ENCODE assay signal across 8 mouse cellular contexts in the genomic region with DNA sequence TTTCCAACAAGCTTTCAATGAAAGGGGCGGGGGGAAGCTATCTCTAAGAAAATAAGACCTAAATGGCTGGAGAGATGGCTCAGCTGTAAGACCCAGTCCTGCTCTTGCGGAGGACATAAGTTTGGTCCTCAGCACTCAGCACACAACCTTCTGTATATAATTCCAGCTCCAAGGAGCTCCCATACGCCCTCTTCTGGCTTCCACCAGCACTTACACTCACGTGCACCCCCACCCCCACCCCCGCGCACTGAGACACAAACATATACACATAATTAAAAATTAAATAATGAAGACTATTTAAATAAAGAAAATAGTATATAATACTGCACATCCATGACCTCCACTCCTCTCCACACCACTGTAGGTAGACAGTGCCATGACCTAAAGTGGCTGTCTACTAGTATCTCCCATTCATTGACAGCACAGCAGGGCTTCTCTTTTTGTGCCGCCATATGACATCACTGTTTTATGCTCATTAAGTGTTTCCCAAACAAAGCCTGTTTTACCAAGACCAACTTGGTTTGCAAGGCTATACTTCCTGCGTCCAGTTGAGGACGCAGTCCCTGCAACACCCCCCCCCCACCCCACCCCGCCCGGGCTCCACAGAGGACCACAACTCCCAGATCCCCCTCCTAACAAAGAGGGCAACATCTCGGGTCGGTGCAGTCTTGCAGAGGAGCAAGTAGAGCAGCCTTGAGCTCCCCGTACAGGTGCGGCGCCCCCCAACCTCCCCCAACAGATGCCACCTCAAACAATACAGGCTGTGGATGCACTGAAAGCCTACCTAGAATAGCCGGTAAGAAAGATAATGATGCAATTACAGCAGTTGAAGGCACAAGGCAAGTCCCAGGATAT. TPM values are rescaled to one million over a fixed set of nuclear protein-coding genes. Genes with fewer than 3 reads are reported as not detected.
DNase-seq lines count a peak whose midpoint lies in the region; ATAC-seq lines count a peak whose summit lies in the region.

No protein-coding gene starts in this region.

- no peak for DNase-seq in heart, adult 9 months (ENCODE audit: low spot score in 2 of 2)
- peak; percentile 66 for DNase-seq in MN1 (ENCODE audit: low spot score)
- DNase-seq in midbrain, embryonic 11.5 days (ENCODE audit: low spot score, missing footprints) = no peak
- no peak for DNase-seq in right cerebral cortex, adult 18-20 months
- no peak for DNase-seq in urinary bladder, adult 2 months (ENCODE audit: low spot score)
- no peak for DNase-seq in testis, postnatal 14 days (ENCODE audit: low spot score)

- H3K4me2 ChIP-seq in heart, embryonic 13.5 days = peak overlapping the region; percentile 90
- H3K4me2 ChIP-seq in hindbrain, embryonic 12.5 days (replicated peaks) = peak overlapping the region; percentile 71
- peak overlapping the region; percentile 81 for H3K4me2 ChIP-seq in midbrain, embryonic 11.5 days

- H3K27me3 ChIP-seq in heart, embryonic 13.5 days (replicated peaks) = no peaks in the 10 kb centered on the region
- no peaks in the 10 kb centered on the region for H3K27me3 ChIP-seq in hindbrain, embryonic 12.5 days
- H3K27me3 ChIP-seq in midbrain, embryonic 11.5 days (ENCODE audit: control insufficient read depth, insufficient read depth, low read length) = no peaks in the 10 kb centered on the region

- H3K27ac ChIP-seq in heart, embryonic 13.5 days (replicated peaks) = peak overlapping the region; percentile 65
- H3K27ac ChIP-seq in hindbrain, embryonic 12.5 days = peak overlapping the region; percentile 88
- peak overlapping the region; percentile 60 for H3K27ac ChIP-seq in midbrain, embryonic 11.5 days (ENCODE audit: low read depth, low read length)

- H3K4me1 ChIP-seq in heart, embryonic 13.5 days = peaks cover 9% of the 10 kb centered on the region; the same call in 1 of the 2 replicates
- H3K4me1 ChIP-seq in hindbrain, embryonic 12.5 days = peaks cover 13% of the 10 kb centered on the region
- no peaks in the 10 kb centered on the region for H3K4me1 ChIP-seq in midbrain, embryonic 11.5 days (ENCODE audit: control insufficient read depth, insufficient read depth, low read length)

- 25% methylated on average over 17 of the region's 17 CpGs for WGBS in heart, embryonic 13.5 days
- 28% methylated on average over 17 of the region's 17 CpGs for WGBS in hindbrain, embryonic 12.5 days
- WGBS in midbrain, embryonic 11.5 days = 27% methylated on average over 17 of the region's 17 CpGs

- ATAC-seq in heart, embryonic 13.5 days (ENCODE audit: extremely low read depth, insufficient number of reproducible peaks, low FRiP score, low TSS enrichment) = no peak
- peak; percentile 89 for ATAC-seq in hindbrain, embryonic 12.5 days (ENCODE audit: low FRiP score)
- peak; percentile 84 for ATAC-seq in midbrain, embryonic 11.5 days (ENCODE audit: low FRiP score)

- peak overlapping the region; percentile 67 for H3K4me3 ChIP-seq in heart, embryonic 13.5 days
- H3K4me3 ChIP-seq in hindbrain, embryonic 12.5 days = peak overlapping the region; percentile 60
- peak overlapping the region; percentile 55 for H3K4me3 ChIP-seq in midbrain, embryonic 11.5 days (ENCODE audit: low read depth, low read length)

- no peaks in the 10 kb centered on the region for H3K9me3 ChIP-seq in heart, embryonic 13.5 days
- no peaks in the 10 kb centered on the region for H3K9me3 ChIP-seq in hindbrain, embryonic 12.5 days (replicated peaks)
- H3K9me3 ChIP-seq in midbrain, embryonic 11.5 days (ENCODE audit: control insufficient read depth, low read length) = no peaks in the 10 kb centered on the region

- peaks cover 7% of the 10 kb centered on the region for H3K36me3 ChIP-seq in heart, embryonic 13.5 days
- H3K36me3 ChIP-seq in hindbrain, embryonic 12.5 days = peaks cover 4% of the 10 kb centered on the region; the same call in 1 of the 2 replicates
- no peaks in the 10 kb centered on the region for H3K36me3 ChIP-seq in midbrain, embryonic 11.5 days (ENCODE audit: control insufficient read depth, insufficient read depth, low read length)

- peak overlapping the region; percentile 85 for H3K9ac ChIP-seq in heart, embryonic 13.5 days
- H3K9ac ChIP-seq in hindbrain, embryonic 12.5 days = peak overlapping the region; percentile 73
- peak overlapping the region; percentile 67 for H3K9ac ChIP-seq in midbrain, embryonic 11.5 days (ENCODE audit: low read length)

RNA-seq across cellular contexts. Expression of gene Ttll1, which starts 0.5 kb away (rescaled TPM):
- polyA plus RNA-seq in heart, embryonic 13.5 days (2015; fragmentation: Nextera tagmentation; extraction: Ambion mirVana) = 21.5 and 22.1 TPM in 2 replicates
- 64.1 and 77.2 TPM in 2 replicates for polyA plus RNA-seq in hindbrain, embryonic 12.5 days (2016; fragmentation: Nextera tagmentation; extraction: Ambion mirVana)
- 32.2 and 34.6 TPM in 2 replicates for polyA plus RNA-seq in midbrain, embryonic 11.5 days (2014; fragmentation: Nextera tagmentation; extraction: Ambion mirVana)
- polyA plus RNA-seq in urinary bladder, adult 2 months (2012; rRNA removed) = 15.1 and 23.2 TPM in 2 replicates

RNA-seq across cellular contexts. Expression of gene Bik, which starts 16.5 kb away (rescaled TPM):
- 31.2 and 31.8 TPM in 2 replicates for polyA plus RNA-seq in heart, embryonic 13.5 days (2015; fragmentation: Nextera tagmentation; extraction: Ambion mirVana)
- polyA plus RNA-seq in hindbrain, embryonic 12.5 days (2016; fragmentation: Nextera tagmentation; extraction: Ambion mirVana) = 2.0 and 2.1 TPM in 2 replicates
- polyA plus RNA-seq in midbrain, embryonic 11.5 days (2014; fragmentation: Nextera tagmentation; extraction: Ambion mirVana) = 2.3 and 2.8 TPM in 2 replicates
- 20.2 and 22.4 TPM in 2 replicates for polyA plus RNA-seq in urinary bladder, adult 2 months (2012; rRNA removed)

RNA-seq across cellular contexts. Expression of gene Pacsin2, which starts 45.8 kb away (rescaled TPM):
- polyA plus RNA-seq in heart, embryonic 13.5 days (2015; fragmentation: Nextera tagmentation; extraction: Ambion mirVana) = 56.8 and 57.8 TPM in 2 replicates
- 46.9 and 47.7 TPM in 2 replicates for polyA plus RNA-seq in hindbrain, embryonic 12.5 days (2016; fragmentation: Nextera tagmentation; extraction: Ambion mirVana)
- polyA plus RNA-seq in midbrain, embryonic 11.5 days (2014; fragmentation: Nextera tagmentation; extraction: Ambion mirVana) = 36.3 and 36.5 TPM in 2 replicates
- polyA plus RNA-seq in urinary bladder, adult 2 months (2012; rRNA removed) = 71.5 and 88.1 TPM in 2 replicates

RNA-seq across cellular contexts. Expression of gene Tspo, which starts 53.2 kb away (rescaled TPM):
- 139 and 150 TPM in 2 replicates for polyA plus RNA-seq in heart, embryonic 13.5 days (2015; fragmentation: Nextera tagmentation; extraction: Ambion mirVana)
- polyA plus RNA-seq in hindbrain, embryonic 12.5 days (2016; fragmentation: Nextera tagmentation; extraction: Ambion mirVana) = 19.5 and 21.9 TPM in 2 replicates
- polyA plus RNA-seq in midbrain, embryonic 11.5 days (2014; fragmentation: Nextera tagmentation; extraction: Ambion mirVana) = 25.0 and 27.8 TPM in 2 replicates
- polyA plus RNA-seq in urinary bladder, adult 2 months (2012; rRNA removed) = 214 and 260 TPM in 2 replicates

RNA-seq across cellular contexts. Expression of gene Mcat, which starts 53.4 kb away (rescaled TPM):
- 29.6 and 32.6 TPM in 2 replicates for polyA plus RNA-seq in heart, embryonic 13.5 days (2015; fragmentation: Nextera tagmentation; extraction: Ambion mirVana)
- 38.9 and 40.7 TPM in 2 replicates for polyA plus RNA-seq in hindbrain, embryonic 12.5 days (2016; fragmentation: Nextera tagmentation; extraction: Ambion mirVana)
- polyA plus RNA-seq in midbrain, embryonic 11.5 days (2014; fragmentation: Nextera tagmentation; extraction: Ambion mirVana) = 36.6 and 39.1 TPM in 2 replicates
- polyA plus RNA-seq in urinary bladder, adult 2 months (2012; rRNA removed) = 22.5 and 23.5 TPM in 2 replicates
